Mouse (Mus musculus): ENCODE data around the gene Acadm. TPM values are rescaled to one million over a fixed set of nuclear protein-coding genes. Genes with fewer than 3 reads are reported as not detected.

The Acadm gene
- total RNA-seq, 2 experiments from 2014 or later, result 39.9 to 41.1 TPM

- no peak for DNase-seq (ENCODE audit: low spot score in 2 of 2)
Measured at GRCm38 (mm10) chr3:153943003-153943640, 1.3 kb downstream of the Acadm start.

- no peak for DNase-seq (ENCODE audit: low spot score in 2 of 2)
Measured at GRCm38 (mm10) chr3:153941613-153942012, 2.8 kb downstream of the Acadm start.

DNA sequence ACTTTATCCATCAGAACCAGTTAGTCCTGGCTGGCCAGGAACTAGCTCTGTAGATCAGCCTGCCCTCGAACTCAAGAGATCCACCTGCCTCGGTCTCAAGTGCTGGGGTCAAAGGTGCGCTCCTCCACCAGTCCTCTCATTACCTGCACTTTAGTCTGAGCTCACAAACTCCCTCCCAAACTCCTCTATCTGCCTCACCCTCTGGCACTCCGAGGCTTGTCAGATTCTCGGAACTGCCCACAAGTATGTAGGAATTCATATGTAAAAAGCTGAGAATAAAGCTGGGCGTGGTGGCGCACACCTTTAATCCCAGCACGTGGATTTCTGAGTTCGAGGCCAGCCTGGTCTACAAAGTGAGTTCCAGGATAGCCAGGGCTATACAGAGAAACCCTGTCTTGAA lies 3.9 kb downstream of the Acadm start:
- no peak for DNase-seq (ENCODE audit: low spot score in 2 of 2)

DNA sequence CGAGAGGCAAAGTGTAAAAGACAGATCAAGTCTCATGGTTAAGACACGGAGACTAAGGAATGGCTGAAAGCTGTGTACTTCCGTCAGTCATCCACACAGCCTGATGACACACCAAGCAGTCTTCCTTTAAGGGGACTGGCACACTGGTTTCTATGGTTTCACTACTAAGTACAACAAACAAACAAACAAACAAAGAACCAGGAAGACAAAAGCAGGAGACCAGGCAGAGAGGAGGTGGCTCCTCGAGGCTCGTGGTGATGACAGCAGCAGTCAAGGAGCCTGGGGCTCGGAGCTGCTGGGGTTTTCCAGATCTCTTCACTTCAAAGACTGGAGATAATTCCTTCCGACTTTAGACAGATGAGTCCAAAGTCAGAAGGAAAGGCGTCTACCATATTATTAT lies 4.4 kb downstream of the Acadm start:
- no peak for DNase-seq (ENCODE audit: low spot score in 2 of 2)

DNA sequence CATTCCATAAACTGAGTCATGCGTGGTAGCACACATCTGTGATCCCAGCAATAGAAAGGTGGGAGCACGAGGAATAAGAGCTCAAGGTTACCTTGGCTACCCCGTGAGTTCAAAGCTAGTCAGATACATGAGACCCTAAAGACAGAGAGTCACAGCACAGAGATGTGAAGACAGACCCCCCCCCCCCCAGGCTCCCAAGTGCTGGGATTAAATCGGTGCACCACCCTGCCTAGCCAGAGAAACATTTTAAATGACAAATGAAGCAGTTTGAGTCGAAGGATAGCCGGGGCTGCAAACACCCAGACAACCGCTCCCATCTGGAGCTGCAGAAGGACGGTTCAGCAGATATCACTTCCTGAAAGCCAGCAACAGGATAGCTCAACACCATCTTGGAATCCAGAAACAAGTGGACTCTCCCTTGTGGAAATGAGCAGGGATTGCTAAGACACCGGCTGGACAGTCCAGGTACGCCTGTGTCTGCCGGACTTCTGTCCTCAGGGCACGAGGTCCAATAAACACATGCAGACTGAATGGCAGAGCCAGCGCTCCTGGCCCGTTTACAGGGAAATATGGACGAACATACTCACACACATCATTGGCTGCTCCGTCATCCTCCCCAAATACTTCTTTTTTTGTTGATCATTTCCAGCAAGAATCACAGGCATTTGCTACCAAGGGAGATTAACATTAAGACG lies 7.2 kb downstream of the Acadm start:
- DNase-seq (ENCODE audit: low spot score in 2 of 2), result no peak

DNA sequence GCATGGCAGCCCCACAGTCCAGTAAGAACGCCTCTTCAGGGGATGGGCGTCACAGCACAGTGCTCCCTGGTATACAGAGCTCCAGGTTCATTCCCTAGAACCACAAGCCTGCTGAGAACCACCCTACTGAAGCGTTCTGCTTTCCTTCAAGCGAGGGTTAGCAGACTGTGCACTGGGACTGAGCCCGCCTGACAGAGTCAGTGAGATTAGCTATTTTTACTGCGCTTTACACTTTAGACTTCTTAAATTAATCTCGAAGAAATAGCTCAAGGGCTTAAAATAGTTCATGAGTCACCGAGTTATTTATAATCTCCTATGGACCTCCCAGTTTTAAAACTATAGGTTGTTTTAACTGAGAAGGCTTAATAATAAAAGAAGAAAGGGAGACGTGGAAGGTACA lies 8.6 kb downstream of the Acadm start:
- DNase-seq (ENCODE audit: low spot score in 2 of 2), result no peak

DNA sequence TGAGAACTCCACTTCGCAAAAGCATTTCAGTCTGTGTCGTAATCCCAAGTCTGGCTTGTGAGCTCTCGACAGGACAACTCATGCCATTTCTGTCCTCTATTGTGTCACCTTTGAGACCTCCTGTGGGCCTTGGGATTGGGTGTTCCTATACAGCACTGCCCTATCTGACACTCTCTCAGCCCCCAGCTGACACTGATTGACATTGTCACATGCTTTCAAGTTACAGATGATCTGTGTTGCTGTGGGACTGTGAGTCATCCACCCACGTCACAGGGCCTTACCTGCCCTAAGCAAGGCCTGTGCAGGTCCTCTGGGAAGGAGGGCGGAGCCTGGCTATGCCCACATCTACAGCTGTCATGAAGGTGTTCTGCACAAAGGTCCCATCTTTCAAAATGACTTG lies 12.0 kb downstream of the Acadm start:
- DNase-seq (ENCODE audit: low spot score in 2 of 2), result no peak

DNA sequence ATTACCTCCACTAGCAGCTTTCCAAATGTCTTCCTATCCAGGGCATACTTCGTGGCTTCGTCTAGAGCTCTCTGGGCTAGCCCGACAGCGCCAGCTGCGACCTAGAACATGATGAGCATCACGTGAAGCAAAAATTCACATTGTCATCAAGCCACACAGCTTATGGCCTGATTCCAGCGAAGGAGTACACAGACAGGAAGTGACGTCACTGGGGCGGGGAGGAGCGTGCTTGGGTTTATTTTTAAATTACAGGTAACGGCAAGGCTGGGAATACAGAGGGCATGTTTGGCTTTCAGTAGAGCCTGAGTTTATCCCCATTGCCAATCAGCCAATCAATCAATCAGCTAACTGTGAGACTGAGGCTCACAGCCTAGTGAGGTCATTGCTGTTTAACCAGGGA lies 14.9 kb downstream of the Acadm start:
- DNase-seq (ENCODE audit: low spot score in 2 of 2), result no peak

DNA sequence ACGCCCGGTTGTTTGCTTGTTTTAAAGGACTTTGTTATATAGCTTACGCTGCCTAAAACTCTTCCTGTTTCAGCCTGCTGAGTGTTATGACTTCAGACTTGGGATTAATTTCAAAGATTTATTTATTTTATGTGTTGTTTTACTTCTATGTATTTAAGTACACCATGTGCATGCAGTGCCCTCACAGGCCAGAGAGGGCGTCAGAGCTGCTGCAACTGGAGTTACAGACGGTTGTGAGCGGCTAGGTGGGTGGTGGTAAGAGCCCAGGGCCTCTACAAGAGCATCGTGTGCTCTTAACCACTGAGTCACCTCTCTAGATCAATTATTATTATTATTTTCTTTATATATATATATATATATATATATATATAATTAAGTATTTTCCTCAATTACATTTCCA lies 18.1 kb downstream of the Acadm start:
- DNase-seq (ENCODE audit: low spot score in 2 of 2), result no peak

GRCm38 (mm10) chr3:153921147-153921910 lies 23.1 kb downstream of the Acadm start:
- no peak for DNase-seq (ENCODE audit: low spot score in 2 of 2)

- no peak for DNase-seq (ENCODE audit: low spot score in 2 of 2)
Measured at GRCm38 (mm10) chr3:153917200-153917599, 27.2 kb downstream of the Acadm start.

DNA sequence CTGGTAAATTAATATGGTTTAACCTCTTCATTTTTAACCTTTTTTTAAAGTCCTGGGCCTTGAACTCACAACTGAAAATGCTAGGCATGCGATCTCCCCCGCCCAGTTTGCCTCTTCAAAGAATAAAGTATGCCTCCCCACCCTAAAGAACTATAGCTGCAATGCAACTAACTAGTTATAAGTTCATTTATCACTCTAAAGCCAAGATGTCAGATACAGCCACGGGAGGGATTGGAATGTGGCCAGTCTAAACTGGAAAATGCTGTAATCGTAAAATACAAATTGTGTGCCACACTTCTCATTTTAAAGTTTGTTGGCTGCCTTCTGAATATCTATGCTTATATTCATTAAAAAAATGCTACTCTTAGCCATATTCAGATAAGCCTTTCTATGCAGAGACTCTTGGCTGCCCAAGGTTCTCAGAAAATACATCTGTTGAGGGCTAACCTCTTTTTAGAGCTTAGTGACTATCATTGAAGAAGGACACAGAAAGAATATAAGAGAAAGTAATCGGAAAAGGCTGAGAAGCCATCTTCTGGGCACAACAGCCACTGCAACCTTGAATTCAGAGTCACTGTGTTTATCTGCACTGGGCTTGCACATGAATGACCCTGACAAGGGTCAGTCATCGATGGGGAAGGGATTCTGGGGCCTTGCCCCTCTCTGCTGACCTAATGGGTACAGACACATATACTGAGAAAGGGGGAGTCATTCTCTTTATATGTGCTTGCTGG lies 30.8 kb downstream of the Acadm start:
- DNase-seq (ENCODE audit: low spot score in 2 of 2), result no peak

- DNase-seq (ENCODE audit: low spot score in 2 of 2), result peak; percentile 93 to 95
Measured at GRCm38 (mm10) chr3:153912546-153913509, 31.6 kb downstream of the Acadm start, which contains the start of gene Rabggtb. TSS of gene Rabggtb (minus strand) at chr3:153913009.

- no peak for DNase-seq (ENCODE audit: low spot score in 2 of 2)
Measured at GRCm38 (mm10) chr3:153911882-153912440, 32.5 kb downstream of the Acadm start.

DNA sequence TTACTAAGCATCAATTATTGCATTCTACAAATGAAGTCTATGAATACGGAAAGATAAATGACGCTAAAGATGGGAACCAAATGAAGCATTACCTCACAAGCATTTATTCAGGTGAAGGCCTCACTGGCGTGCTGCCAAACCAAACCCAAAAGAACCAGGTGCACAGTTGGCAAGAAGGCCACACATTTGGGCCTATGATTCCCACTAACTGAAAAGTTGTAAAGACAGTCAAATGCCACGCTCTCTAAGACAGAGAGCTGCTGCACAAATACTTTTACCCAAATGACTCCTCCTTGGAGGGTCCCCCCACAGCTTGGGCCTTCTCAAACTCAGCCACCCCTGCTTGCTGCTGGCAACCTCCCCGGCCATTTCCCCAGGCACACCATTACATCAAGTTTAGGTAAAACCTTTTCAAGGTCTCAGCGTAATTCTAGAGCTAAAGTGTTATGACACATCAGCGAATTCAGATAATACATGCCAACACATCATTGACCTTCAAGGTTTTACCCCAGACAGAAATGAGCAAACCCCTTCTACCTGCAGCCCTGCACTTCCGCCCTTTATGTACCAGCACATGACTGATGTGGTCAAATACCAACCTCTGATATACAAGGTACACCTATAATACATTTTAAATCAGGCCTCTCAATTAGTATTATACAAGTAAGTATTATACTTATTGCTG lies 33.1 kb downstream of the Acadm start:
- DNase-seq (ENCODE audit: low spot score in 2 of 2), result no peak

DNA sequence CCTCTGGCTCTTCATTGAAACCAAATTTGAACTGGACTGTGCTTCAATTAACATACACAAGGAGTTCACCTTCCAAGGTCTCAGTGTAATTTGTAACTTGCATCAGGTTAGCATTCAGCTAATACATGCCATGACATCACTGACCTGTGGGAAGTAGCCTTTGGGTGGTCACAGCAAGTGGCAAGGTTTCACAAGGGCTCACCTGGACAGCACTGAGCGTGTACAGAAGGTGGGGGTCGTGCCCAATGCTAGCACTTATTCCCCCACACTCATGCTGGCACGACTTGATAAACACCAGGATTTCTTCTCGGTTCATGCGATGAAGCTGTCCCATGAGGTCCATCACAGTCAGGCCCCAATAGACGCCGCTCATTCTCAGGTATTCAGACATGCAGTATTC lies 33.9 kb downstream of the Acadm start:
- DNase-seq (ENCODE audit: low spot score in 2 of 2), result no peak

- DNase-seq (ENCODE audit: low spot score in 2 of 2), result no peak
Measured at GRCm38 (mm10) chr3:153908919-153909318, 35.5 kb downstream of the Acadm start.

GRCm38 (mm10) chr3:153906136-153906871 lies 38.1 kb downstream of the Acadm start, which contains the start of gene Msh4:
TSS of gene Msh4 (minus strand) at chr3:153906138.
- DNase-seq (ENCODE audit: low spot score in 2 of 2), result no peak

Data from left cerebral cortex, adult 18-20 months (tissue).